Mouse (Mus musculus) embryonic facial prominence, embryonic 14.5 days (tissue): Measurements from ENCODE around the gene Robo3. TPM values are rescaled to one million over a fixed set of nuclear protein-coding genes. Genes with fewer than 3 reads are reported as not detected.
A peak's percentile ranks its signal among the peaks of the same experiment; 100 is the strongest.

Experiments used
- ATAC-seq: fragments of 200-750 bp; cut with Nextera tagmentation; 2 replicates; pipeline ENCODE4 v1.8.0; 2017; ENCODE audit warnings: low read depth, moderate number of reproducible peaks, moderate TSS enrichment
- DNase-seq: peaks from one replicate; pipeline ENCODE4 v3.0.0-alpha.2; 2015; ENCODE audit warnings: low spot score
- H3K27ac ChIP-seq: fragments of 300-500 bp; sonication (generic); replicated peaks from 2 replicates; pipeline ENCODE4 v1.5.1; 2014; ENCODE audit warnings: low read depth, mild to moderate bottlenecking, low read length, moderate library complexity
- H3K27me3 ChIP-seq: fragments of 300-500 bp; sonication (generic); replicated peaks from 2 replicates; pipeline ENCODE4 v1.6.1; 2014; ENCODE audit warnings: low read length; ENCODE audit not compliant: control insufficient read depth, insufficient read depth
- H3K36me3 ChIP-seq: fragments of 300-500 bp; sonication (generic); 2 replicates; pipeline ENCODE4 v1.6.1; 2014; ENCODE audit warnings: low read length, mixed read lengths; ENCODE audit not compliant: control insufficient read depth, insufficient read depth
- H3K4me1 ChIP-seq: fragments of 300-500 bp; sonication (generic); 2 replicates; pipeline ENCODE4 v1.6.1; 2014; ENCODE audit warnings: antibody characterized with exemption, low read length; ENCODE audit not compliant: control insufficient read depth, insufficient read depth
- H3K4me2 ChIP-seq: fragments of 300-500 bp; sonication (generic); 2 replicates; pipeline ENCODE4 v1.6.1; 2014; ENCODE audit warnings: low read depth, mild to moderate bottlenecking, low read length, moderate library complexity, mixed read lengths
- H3K4me3 ChIP-seq: fragments of 300-500 bp; sonication (generic); 2 replicates; pipeline ENCODE4 v1.5.1; 2014; ENCODE audit warnings: low read depth, mild to moderate bottlenecking, low read length
- H3K9ac ChIP-seq: fragments of 300-500 bp; sonication (generic); 2 replicates; pipeline ENCODE4 v1.6.1; 2014; ENCODE audit warnings: low read depth, mild to moderate bottlenecking, low read length, moderate library complexity, mixed read lengths
- H3K9me3 ChIP-seq: fragments of 300-500 bp; sonication (generic); 2 replicates; pipeline ENCODE4 v1.6.1; 2016; ENCODE audit warnings: low read length; ENCODE audit not compliant: control insufficient read depth
- WGBS: fragments of 180-500 bp; shearing (Covaris S2); extraction: QIAGEN DNeasy Blood & Tissue Kit; methylation state at CpG from one replicate; pipeline ENCODE4 v1.1.7; 2014; 5-methylcytosine and 5-hydroxymethylcytosine counted together
- polyA plus RNA-seq: library from polyadenylated mRNA; unstranded; fragments of >200 nt; fragmentation: Nextera tagmentation; extraction: Ambion mirVana; gene quantifications from 2 replicates; pipeline ENCODE4 v1.2.1, GENCODE M21; 2014

Robo3 gene
- polyA plus RNA-seq, 1 experiment from 2014 or later, result 0.15 TPM

DNA sequence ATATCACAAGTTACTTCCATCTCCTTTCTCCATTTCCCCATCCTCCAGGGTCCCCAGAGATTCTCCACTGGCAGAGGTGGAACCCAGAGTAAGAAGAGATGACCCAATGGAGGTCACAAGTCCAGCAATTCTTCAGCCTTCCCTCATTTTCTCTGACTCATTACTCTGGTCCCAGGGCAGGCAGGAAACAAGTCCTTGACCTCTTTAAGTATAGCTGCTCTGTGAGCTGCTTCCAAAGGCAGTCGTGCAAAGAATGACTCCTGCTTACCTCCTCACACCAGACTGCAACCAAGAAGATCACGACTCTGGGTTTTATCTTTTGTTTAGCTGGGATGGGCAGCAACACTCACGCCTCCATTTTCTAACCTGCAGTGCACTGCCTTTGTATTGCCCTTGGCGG, 2.6 kb upstream of the Robo3 start:
- H3K9me3 ChIP-seq, result peaks cover 3% of the 10 kb centered on the region; the same call in 1 of the 2 replicates
- H3K4me1 ChIP-seq, result no peaks in the 10 kb centered on the region
- peaks cover 57% of the 10 kb centered on the region for H3K27me3 ChIP-seq
- H3K27ac ChIP-seq, result no peak overlapping the region
- DNase-seq, result no peak
- ATAC-seq, result no peak
- no peak overlapping the region for H3K4me2 ChIP-seq
- no peak overlapping the region for H3K9ac ChIP-seq
- H3K4me3 ChIP-seq, result no peak overlapping the region
- WGBS, result 10% methylated on average over 4 of the region's 4 CpGs
- no peaks in the 10 kb centered on the region for H3K36me3 ChIP-seq

DNA sequence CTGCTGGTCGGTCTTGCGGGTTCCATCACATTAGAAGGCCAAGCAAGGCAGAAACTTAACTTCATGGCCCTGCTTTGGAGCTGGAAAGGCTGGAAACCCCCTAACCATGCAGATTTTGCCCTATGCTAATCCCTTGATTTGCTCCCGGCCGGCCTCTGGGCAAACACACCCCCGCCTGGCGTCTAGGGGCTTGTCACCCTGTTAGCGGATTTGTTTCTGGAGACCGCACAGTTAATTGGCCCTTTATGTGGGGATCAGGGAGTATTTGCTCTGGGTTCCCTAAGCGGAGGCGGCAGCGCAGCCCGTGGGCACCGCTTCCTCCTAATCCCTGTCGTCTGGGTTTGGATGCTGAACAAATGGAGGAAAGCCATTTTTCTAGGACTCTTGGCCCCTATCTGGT, 1.9 kb upstream of the Robo3 start:
- under 1% methylated on average over 14 of the region's 14 CpGs for WGBS
- ATAC-seq, result no peak

DNA sequence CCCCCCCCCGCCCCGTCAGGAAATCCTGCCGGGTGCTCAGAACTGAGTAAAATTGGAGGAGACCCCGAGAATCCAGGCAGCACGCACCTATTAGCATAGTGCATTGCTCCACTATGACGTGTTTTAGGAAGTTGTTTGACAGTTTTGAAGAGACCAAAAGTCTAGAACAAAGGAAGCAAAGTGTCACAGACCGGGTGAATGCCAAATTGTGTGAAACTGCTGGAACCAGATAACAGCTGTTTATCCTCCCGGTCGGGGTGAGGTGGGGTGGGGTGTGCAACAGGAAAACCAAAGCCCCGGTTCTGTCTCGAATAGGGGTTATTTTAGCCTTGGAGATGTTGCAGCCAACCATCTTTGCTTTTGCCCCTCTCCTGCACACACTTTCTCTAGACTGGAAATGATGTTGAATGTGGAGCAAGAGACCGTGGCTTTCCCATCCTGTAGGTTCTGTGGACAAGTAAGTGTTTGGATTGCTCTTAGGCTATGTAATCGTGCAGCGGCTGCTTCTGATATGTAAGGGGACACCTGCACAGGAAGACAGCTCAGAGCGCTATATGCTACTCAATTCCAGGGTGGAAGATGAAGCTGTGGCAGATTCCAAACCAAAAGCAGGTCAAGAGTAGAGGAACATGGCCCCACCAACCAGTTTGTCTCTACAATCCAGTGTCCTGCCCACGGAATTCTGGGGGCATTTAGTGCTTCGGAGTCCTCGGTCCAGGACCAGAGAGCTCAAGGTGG, 946 bp upstream of the Robo3 start:
- H3K4me3 ChIP-seq, result peak overlapping the region; percentile 19; the same call in 1 of the 2 replicates
- WGBS, result 2% methylated on average over 18 of the region's 18 CpGs
- H3K9me3 ChIP-seq, result peaks cover 3% of the 10 kb centered on the region; the same call in 1 of the 2 replicates
- H3K4me1 ChIP-seq, result no peaks in the 10 kb centered on the region
- ATAC-seq (no peak), DNase-seq (no peak)
- peak overlapping the region; percentile 57; the same call in 1 of the 2 replicates for H3K4me2 ChIP-seq
- peaks cover 72% of the 10 kb centered on the region for H3K27me3 ChIP-seq
- no peak overlapping the region for H3K9ac ChIP-seq
- H3K36me3 ChIP-seq, result no peaks in the 10 kb centered on the region
- H3K27ac ChIP-seq, result no peak overlapping the region

More for the DNA sequence above, 1.9 kb upstream of the Robo3 start:
- H3K4me2 ChIP-seq, result no peak overlapping the region
- no peak overlapping the region for H3K4me3 ChIP-seq
- peaks cover 3% of the 10 kb centered on the region; the same call in 1 of the 2 replicates for H3K9me3 ChIP-seq
- H3K9ac ChIP-seq, result no peak overlapping the region
- no peak for DNase-seq
- no peak overlapping the region for H3K27ac ChIP-seq
- no peaks in the 10 kb centered on the region for H3K36me3 ChIP-seq
- no peaks in the 10 kb centered on the region for H3K4me1 ChIP-seq
- H3K27me3 ChIP-seq, result peaks cover 63% of the 10 kb centered on the region

DNA sequence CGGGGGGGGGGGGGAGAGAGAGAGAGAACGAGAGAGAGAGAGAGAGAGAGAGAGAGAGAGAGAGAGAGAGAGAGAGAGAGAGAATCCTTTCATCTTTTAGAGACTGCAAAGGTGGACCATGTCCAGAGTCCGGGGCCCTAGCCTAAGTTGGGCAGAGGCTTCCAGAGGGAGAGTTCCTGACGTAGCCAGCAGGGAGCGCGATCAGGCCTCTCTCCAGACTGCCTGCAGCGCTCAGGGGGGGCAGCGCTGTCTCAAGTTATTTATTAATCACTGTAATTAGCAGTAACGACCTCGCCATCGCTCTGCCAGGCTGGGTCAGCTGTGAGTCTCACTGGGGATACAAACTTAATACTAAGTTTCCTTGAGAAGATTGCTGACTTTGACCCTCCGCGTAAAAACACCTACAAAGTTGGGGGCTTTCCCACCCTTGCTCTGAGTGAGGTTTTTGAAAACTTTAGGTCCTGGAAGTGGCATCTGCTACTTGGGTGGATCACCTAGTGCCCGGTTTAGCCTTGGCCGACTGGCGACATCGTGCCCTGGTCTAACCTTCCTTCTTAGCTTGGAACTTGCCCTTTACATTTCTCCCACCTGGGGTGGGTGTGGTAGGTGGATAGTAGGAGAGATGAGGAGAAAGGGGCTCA, 900 bp downstream of the Robo3 start:
- Histone ChIP-seq H3K9ac (no peak overlapping the region), H3K27me3 (peaks cover 82% of the 10 kb centered on the region), H3K4me3 (peak overlapping the region; percentile 33), H3K27ac (no peak overlapping the region), H3K4me2 (peak overlapping the region; percentile 57), H3K9me3 (peaks cover 3% of the 10 kb centered on the region; the same call in 1 of the 2 replicates), H3K4me1 (no peaks in the 10 kb centered on the region), H3K36me3 (no peaks in the 10 kb centered on the region)
- DNase-seq (no peak), ATAC-seq (no peak)
- whole genome bisulfite sequencing, result under 1% methylated on average over 15 of the region's 17 CpGs

DNA sequence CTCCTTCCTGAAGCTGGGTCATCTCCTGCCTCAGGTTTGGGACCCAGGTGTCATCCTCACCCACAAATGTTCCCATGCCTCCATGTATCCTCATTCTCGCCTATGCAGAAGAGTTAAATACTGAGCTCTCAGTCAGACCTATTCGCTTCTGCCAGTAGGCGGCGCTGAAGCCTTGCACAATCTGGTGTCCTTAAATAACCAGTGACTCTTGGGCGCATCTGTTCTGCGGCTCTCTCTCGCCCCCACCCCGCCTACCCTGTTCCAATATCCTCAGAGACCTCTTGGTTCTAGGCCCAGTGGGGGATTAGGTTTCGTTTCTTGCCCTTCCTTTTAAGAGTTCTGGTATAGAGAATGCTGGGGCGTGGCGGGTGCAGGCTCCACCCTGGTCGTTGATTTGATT, 2.5 kb downstream of the Robo3 start:
- peak; percentile 95 for DNase-seq
- H3K4me1 ChIP-seq, result no peaks in the 10 kb centered on the region
- H3K9me3 ChIP-seq, result no peaks in the 10 kb centered on the region
- peaks cover 75% of the 10 kb centered on the region for H3K27me3 ChIP-seq
- 0 out of 2 replicates have a peak overlapping the region, but pooled peaks have one; percentile 14 for H3K4me3 ChIP-seq
- WGBS, result under 1% methylated on average over 12 of the region's 12 CpGs
- ATAC-seq, result peak; percentile 89
- no peak overlapping the region for H3K9ac ChIP-seq
- no peaks in the 10 kb centered on the region for H3K36me3 ChIP-seq
- no peak overlapping the region for H3K27ac ChIP-seq
- peak overlapping the region; percentile 43 for H3K4me2 ChIP-seq

DNA sequence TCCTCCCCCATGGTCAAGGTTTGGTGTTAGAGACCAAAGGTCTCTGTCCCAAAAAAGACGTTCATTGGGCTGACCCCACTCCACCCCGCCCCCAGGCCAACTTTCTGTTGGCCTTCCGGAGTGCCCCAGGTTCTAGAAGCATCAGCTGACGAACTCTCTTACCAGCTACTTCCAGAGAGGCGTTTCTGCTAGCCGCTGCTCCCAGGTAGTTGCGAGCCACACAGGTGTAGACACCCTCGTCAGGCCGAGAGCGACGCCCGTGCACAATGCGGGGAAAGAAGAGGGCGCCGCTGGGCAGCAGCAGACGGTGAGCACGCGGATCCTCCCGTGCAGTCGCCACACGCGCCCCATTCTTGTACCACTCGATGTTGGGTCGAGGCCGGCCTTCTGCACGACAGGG, 3.7 kb downstream of the Robo3 start:
- H3K4me2 ChIP-seq, result no peak overlapping the region
- 33% methylated on average over 25 of the region's 26 CpGs for WGBS
- ATAC-seq, result no peak

DNA sequence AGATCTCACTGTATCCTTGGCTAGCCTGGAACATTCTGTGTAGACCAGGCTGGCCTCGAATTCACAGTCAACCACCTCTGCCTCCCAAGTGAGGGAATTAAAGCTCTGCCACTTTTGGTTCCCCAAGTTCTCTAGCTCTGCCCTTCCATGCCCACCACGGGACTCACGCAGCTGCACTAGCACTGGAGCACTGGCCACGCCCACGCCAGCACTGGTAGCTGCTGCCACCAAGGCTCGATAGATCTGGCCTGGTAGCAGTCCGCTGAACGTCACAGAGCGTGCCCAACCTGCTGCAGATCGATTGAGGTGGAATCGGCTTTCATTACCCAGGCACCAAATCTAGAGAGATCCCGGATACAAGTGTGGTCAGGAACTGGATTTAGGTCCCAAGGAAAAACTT, 11.8 kb downstream of the Robo3 start:
- peaks cover 7% of the 10 kb centered on the region; the same call in 1 of the 2 replicates for H3K4me1 ChIP-seq
- peak overlapping the region; percentile 50; the same call in 1 of the 2 replicates for H3K9ac ChIP-seq
- no peak for DNase-seq
- no peak overlapping the region for H3K27ac ChIP-seq
- H3K4me3 ChIP-seq, result peak overlapping the region; percentile 33
- H3K4me2 ChIP-seq, result peak overlapping the region; percentile 57
- H3K9me3 ChIP-seq, result no peaks in the 10 kb centered on the region
- WGBS, result 23% methylated on average over 12 of the region's 12 CpGs
- ATAC-seq, result no peak; the same call in 1 of the 2 replicates
- no peaks in the 10 kb centered on the region for H3K36me3 ChIP-seq
- 0 out of 2 replicates have a peak, but pooled peaks cover 10% of the 10 kb centered on the region for H3K27me3 ChIP-seq

More for the DNA sequence above, 3.7 kb downstream of the Robo3 start:
- Histone ChIP-seq H3K27me3 (peaks cover 63% of the 10 kb centered on the region), H3K36me3 (no peaks in the 10 kb centered on the region), H3K4me3 (no peak overlapping the region), H3K9me3 (no peaks in the 10 kb centered on the region), H3K9ac (no peak overlapping the region), H3K4me1 (no peaks in the 10 kb centered on the region), H3K27ac (no peak overlapping the region)
- DNase-seq, result no peak

DNA sequence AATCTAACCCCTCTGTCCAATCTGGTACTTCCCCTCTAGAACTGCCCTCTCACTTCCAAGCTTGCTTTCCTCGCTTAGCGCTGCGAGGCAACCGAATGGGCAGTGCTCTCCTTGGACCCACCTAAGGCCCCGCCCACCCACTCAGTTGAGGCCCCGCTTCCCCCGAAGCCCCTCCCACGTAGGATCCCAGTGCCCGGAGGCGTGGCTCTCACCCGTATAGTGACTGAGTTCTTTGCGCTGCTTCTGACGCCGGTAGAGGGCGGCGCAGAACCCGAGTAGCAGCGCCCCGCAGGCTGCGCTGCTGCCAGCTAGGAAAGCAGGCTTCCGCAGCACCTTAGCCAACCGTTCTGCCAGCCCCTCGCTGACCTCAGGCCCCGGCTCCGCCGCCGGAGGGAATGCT, 12.4 kb downstream of the Robo3 start:
- peak overlapping the region; percentile 33 for H3K4me3 ChIP-seq
- under 1% methylated on average over 27 of the region's 27 CpGs for WGBS
- H3K36me3 ChIP-seq, result no peaks in the 10 kb centered on the region
- no peaks in the 10 kb centered on the region for H3K9me3 ChIP-seq
- no peak overlapping the region for H3K27ac ChIP-seq
- peak overlapping the region; percentile 57 for H3K4me2 ChIP-seq
- H3K4me1 ChIP-seq, result peaks cover 7% of the 10 kb centered on the region; the same call in 1 of the 2 replicates
- DNase-seq (peak; percentile 94), ATAC-seq (peak; percentile 92)
- 0 out of 2 replicates have a peak, but pooled peaks cover 10% of the 10 kb centered on the region for H3K27me3 ChIP-seq
- H3K9ac ChIP-seq, result peak overlapping the region; percentile 50; the same call in 1 of the 2 replicates
